Mouse (Mus musculus) CH12.LX (cell line): Measurements from ENCODE around the gene Ift74. TPM values are rescaled to one million over a fixed set of nuclear protein-coding genes. Genes with fewer than 3 reads are reported as not detected.

Source experiments
- DNase-seq: peaks from one replicate; pipeline ENCODE4 v3.0.0-alpha.2; 2013; ENCODE audit errors: extremely low read depth
- H3K27ac ChIP-seq: 2 replicates; pipeline ENCODE4 v1.5.1; 2012; ENCODE audit warnings: low read depth, mild to moderate bottlenecking, control low read depth, moderate library complexity; ENCODE audit not compliant: insufficient read depth
- H3K27me3 ChIP-seq: replicated peaks from 2 replicates; pipeline ENCODE3; 2012; ENCODE audit warnings: inconsistent platforms
- H3K36me3 ChIP-seq, 2 experiments: replicated peaks in 1 of 2; 2 replicates each; pipeline versions ENCODE3 to v1.6.1; 2012; ENCODE audit warnings: inconsistent platforms in 1 of 2, low read length in 1 of 2, mild to moderate bottlenecking in 1 of 2, mixed read lengths in 1 of 2, moderate library complexity in 1 of 2; ENCODE audit not compliant: control insufficient read depth in 1 of 2, insufficient read depth in 1 of 2
- H3K4me1 ChIP-seq, 2 experiments: 2 replicates each; pipeline ENCODE4 v1.6.1; 2012; ENCODE audit warnings: inconsistent platforms in 1 of 2, moderate library complexity in 1 of 2; ENCODE audit not compliant: insufficient read depth in 2 of 2, control insufficient read depth in 1 of 2
- H3K4me2 ChIP-seq: 2 replicates; pipeline ENCODE4 v1.6.1; 2012; ENCODE audit warnings: low read depth, mild to moderate bottlenecking, control low read depth; ENCODE audit not compliant: poor library complexity, insufficient read depth, severe bottlenecking
- H3K4me3 ChIP-seq, 3 experiments: fragments of 150-350 bp in 1 of 3; sonication (generic) in 1 of 3; replicated peaks in 1 of 3; 2 replicates each; pipeline versions ENCODE3 to v1.5.1; 2011 to 2012; ENCODE audit warnings: low read depth in 2 of 3, low read length in 2 of 3, mild to moderate bottlenecking in 2 of 3, moderate library complexity in 2 of 3, control low read depth in 1 of 3, improper control_type of control experiment in 1 of 3, inconsistent platforms in 1 of 3, mixed read lengths in 1 of 3; ENCODE audit not compliant: poor library complexity in 1 of 3
- H3K79me2 ChIP-seq: replicated peaks from 2 replicates; pipeline ENCODE4 v1.6.1; 2012; ENCODE audit warnings: mild to moderate bottlenecking, moderate library complexity; ENCODE audit not compliant: control insufficient read depth, poor library complexity, insufficient read depth, severe bottlenecking; ENCODE audit errors: extremely low read depth
- H3K9ac ChIP-seq: 2 replicates; pipeline ENCODE4 v1.6.1; 2012; ENCODE audit warnings: low read depth, mild to moderate bottlenecking, control low read depth, moderate library complexity; ENCODE audit not compliant: insufficient read depth
- H3K9me3 ChIP-seq: replicated peaks from 2 replicates; pipeline ENCODE3; 2012; ENCODE audit warnings: low read length, inconsistent platforms, mixed read lengths
- BHLHE40 ChIP-seq: IDR thresholded peaks from 2 replicates; pipeline ENCODE4 v1.6.1; 2011; ENCODE audit warnings: mild to moderate bottlenecking, low read depth, low read length, improper control_type of control experiment
- CHD1 ChIP-seq: IDR thresholded peaks from 2 replicates; pipeline ENCODE4 v1.6.1; 2012; ENCODE audit warnings: low read depth, low read length, improper control_type of control experiment, inconsistent platforms
- CHD2 ChIP-seq: IDR thresholded peaks from 2 replicates; pipeline ENCODE4 v1.6.1; 2011; ENCODE audit warnings: low read length, improper control_type of control experiment
- CTCF ChIP-seq, 2 experiments: IDR thresholded peaks in 1 of 2; conservative IDR thresholded peaks in 1 of 2; 2 replicates each; pipeline ENCODE4 v1.5.1; 2011 to 2012; ENCODE audit warnings: low read depth in 2 of 2, low read length in 2 of 2, improper control_type of control experiment in 1 of 2, inconsistent platforms in 1 of 2, mild to moderate bottlenecking in 1 of 2, moderate library complexity in 1 of 2
- E2F4 ChIP-seq: IDR thresholded peaks from 2 replicates; pipeline ENCODE4 v1.6.1; 2011; ENCODE audit warnings: low read depth, low read length, improper control_type of control experiment; ENCODE audit not compliant: insufficient replicate concordance
- GABPA ChIP-seq: IDR thresholded peaks from 2 replicates; pipeline ENCODE4 v1.6.1; 2012; ENCODE audit warnings: low read depth, low read length, improper control_type of control experiment, inconsistent platforms; ENCODE audit not compliant: insufficient replicate concordance
- HCFC1 ChIP-seq: IDR thresholded peaks from 2 replicates; pipeline ENCODE4 v1.6.1; 2012; ENCODE audit warnings: low read depth, mild to moderate bottlenecking, inconsistent platforms, low read length, improper control_type of control experiment
- JUND ChIP-seq: conservative IDR thresholded peaks from 2 replicates; pipeline ENCODE4 v1.6.1; 2011; ENCODE audit warnings: low read depth, low read length, improper control_type of control experiment
- KAT2A ChIP-seq: IDR thresholded peaks from 2 replicates; pipeline ENCODE4 v1.6.1; 2012; ENCODE audit warnings: low read length, improper control_type of control experiment, inconsistent platforms; ENCODE audit not compliant: insufficient replicate concordance
- MAFK ChIP-seq: IDR thresholded peaks from 2 replicates; pipeline ENCODE4 v1.6.1; 2011; ENCODE audit warnings: low read length, improper control_type of control experiment; ENCODE audit not compliant: insufficient replicate concordance
- MAX ChIP-seq: IDR thresholded peaks from 2 replicates; pipeline ENCODE4 v1.6.1; 2011; ENCODE audit warnings: low read length, improper control_type of control experiment
- MAZ ChIP-seq: IDR thresholded peaks from 2 replicates; pipeline ENCODE4 v1.6.1; 2012; ENCODE audit warnings: low read depth, mild to moderate bottlenecking, inconsistent platforms, low read length, improper control_type of control experiment, moderate library complexity
- NRF1 ChIP-seq: IDR thresholded peaks from 2 replicates; pipeline ENCODE4 v1.6.1; 2014; ENCODE audit warnings: low read depth, mild to moderate bottlenecking, inconsistent platforms, low read length, improper control_type of control experiment, moderate library complexity
- PAX5 ChIP-seq: IDR thresholded peaks from 2 replicates; pipeline ENCODE4 v1.6.1; 2012; ENCODE audit warnings: low read length, inconsistent platforms, mixed read lengths
- POLR2A ChIP-seq: IDR thresholded peaks from 2 replicates; pipeline ENCODE4 v1.6.1; 2011; ENCODE audit warnings: low read depth, mild to moderate bottlenecking, improper control_type of control experiment, low read length
- RAD21 ChIP-seq: IDR thresholded peaks from 2 replicates; pipeline ENCODE4 v1.6.1; 2011; ENCODE audit warnings: low read depth, mild to moderate bottlenecking, low read length, improper control_type of control experiment, moderate library complexity
- SIN3A ChIP-seq: IDR thresholded peaks from 2 replicates; pipeline ENCODE4 v1.6.1; 2012; ENCODE audit warnings: low read length, improper control_type of control experiment, inconsistent platforms
- TCF12 ChIP-seq: IDR thresholded peaks from 2 replicates; pipeline ENCODE4 v1.6.1; 2014; ENCODE audit warnings: low read depth, mild to moderate bottlenecking, inconsistent platforms, low read length, improper control_type of control experiment
- UBTF ChIP-seq: IDR thresholded peaks from 2 replicates; pipeline ENCODE4 v1.6.1; 2012; ENCODE audit warnings: low read depth, mild to moderate bottlenecking, inconsistent platforms, low read length, improper control_type of control experiment, moderate library complexity
- USF1 ChIP-seq: IDR thresholded peaks from 2 replicates; pipeline ENCODE4 v1.6.1; 2014; ENCODE audit warnings: low read depth, mild to moderate bottlenecking, inconsistent platforms, low read length, improper control_type of control experiment
- USF2 ChIP-seq: conservative IDR thresholded peaks from 2 replicates; pipeline ENCODE4 v1.6.1; 2011; ENCODE audit warnings: low read depth, low read length, improper control_type of control experiment
- ZC3H11A ChIP-seq: IDR thresholded peaks from 2 replicates; pipeline ENCODE4 v1.6.1; 2012; ENCODE audit warnings: low read depth, mild to moderate bottlenecking, inconsistent platforms, low read length, improper control_type of control experiment
- ZKSCAN1 ChIP-seq: IDR thresholded peaks from 2 replicates; pipeline ENCODE4 v1.6.1; 2012; ENCODE audit warnings: low read depth, inconsistent platforms, low read length, improper control_type of control experiment, borderline replicate concordance
- ZMIZ1 ChIP-seq: IDR thresholded peaks from 2 replicates; pipeline ENCODE4 v1.6.1; 2012; ENCODE audit warnings: low read depth, mild to moderate bottlenecking, inconsistent platforms, low read length, improper control_type of control experiment
- dilution Hi-C: fragments of 300-500 bp; cut with MboI; formaldehyde crosslinking; loops from 2 replicates; pipeline ENCODE4 v1.14.3; 2020; ENCODE audit warnings: low sequenced_read_pairs; ENCODE audit not compliant: extremely low pct_unique_long_range_greater_than_20kb, extremely low pct_ligation_motif_present
- in situ Hi-C: fragments of 300-500 bp; cut with MboI; formaldehyde crosslinking; loops from 3 replicates; pipeline ENCODE4 v1.14.3; 2019; ENCODE audit warnings: low sequenced_read_pairs, low pct_ligation_motif_present, low pct_unique_long_range_greater_than_20kb, mixed read lengths
- polyA plus RNA-seq: library from polyadenylated mRNA; unstranded; fragments of >175 nt; gene quantifications from 2 replicates; pipeline ENCODE4 v1.2.1, GENCODE M21; 2012; ENCODE audit warnings: low read depth; ENCODE audit not compliant: insufficient read length
- total RNA-seq, 2 experiments: library from RNA; depleted of rRNA; stranded (reverse); fragments of 300-350 nt in 1 of 2; fragments of >200 nt in 1 of 2; gene quantifications; 2 replicates each; pipeline ENCODE4 v1.2.3; 2012 to 2014

Ift74 gene
- total and polyA plus RNA-seq, 3 experiments: 5.9 to 15.0 (median 12.5) TPM

DNA sequence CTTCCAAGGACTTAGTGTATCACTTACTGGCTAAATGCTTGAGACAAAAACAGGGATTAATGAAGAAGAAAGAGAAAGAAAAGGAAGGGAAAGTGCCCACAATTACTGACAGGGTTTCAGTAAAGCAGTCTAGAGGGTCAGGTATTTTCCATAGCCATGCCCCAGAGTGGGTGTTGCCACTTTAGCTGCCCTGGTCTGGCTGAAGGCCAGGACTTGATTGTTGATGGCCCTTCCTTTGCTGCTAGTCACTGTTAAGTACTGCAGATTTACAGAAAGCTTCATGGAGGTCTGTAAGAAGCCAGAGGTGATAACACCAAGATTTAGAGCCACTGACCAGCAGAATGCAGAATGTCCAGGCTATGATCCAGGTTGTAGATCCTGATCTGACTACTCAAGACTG, 118.4 kb downstream of the Ift74 start:
- H3K4me2 ChIP-seq: no peak overlapping the region
- in situ Hi-C loops: no loop called here
- no peaks in the 10 kb centered on the region for H3K27me3 ChIP-seq
- dilution Hi-C loops: no loop called here
- TF ChIP-seq NRF1 (no peak), KAT2A (no peak), CTCF (conservative IDR thresholded peaks at IDR 0.05 in 1 of 2, IDR thresholded peaks at IDR 0.05 in 1 of 2; ENCODE audit: low read depth in 2 of 2, low read length in 2 of 2) (no peak), E2F4 (no peak), SIN3A (no peak), BHLHE40 (no peak), PAX5 (no peak), USF1 (no peak), HCFC1 (no peak), ZC3H11A (no peak), MAFK (no peak), UBTF (no peak), ZKSCAN1 (no peak), CHD1 (no peak), GABPA (no peak), POLR2A (no peak), USF2 (no peak)
- no peak overlapping the region for H3K9ac ChIP-seq
- no peak overlapping the region for H3K27ac ChIP-seq
- no peaks in the 10 kb centered on the region for H3K79me2 ChIP-seq
- no peaks in the 10 kb centered on the region for H3K4me1 ChIP-seq
- H3K4me3 ChIP-seq: no peak overlapping the region
- no peak for DNase-seq
- H3K36me3 ChIP-seq: no peaks in the 10 kb centered on the region
- peaks cover 2% of the 10 kb centered on the region for H3K9me3 ChIP-seq

GRCm38 (mm10) chr4:94737326-94738295, 123.3 kb downstream of the Ift74 start:
- dilution Hi-C loops: no loop called here
- Histone ChIP-seq H3K79me2 (no peaks in the 10 kb centered on the region), H3K9me3 (no peaks in the 10 kb centered on the region), H3K4me3 (no peak overlapping the region), H3K27ac (no peak overlapping the region), H3K4me2 (no peak overlapping the region), H3K36me3 (no peaks in the 10 kb centered on the region), H3K9ac (no peak overlapping the region), H3K27me3 (no peaks in the 10 kb centered on the region), H3K4me1 (no peaks in the 10 kb centered on the region)
- TF ChIP-seq ZMIZ1: no peak
- TF ChIP-seq POLR2A: no peak
- no peak for TF ChIP-seq MAZ
- TF ChIP-seq RAD21: no peak
- TF ChIP-seq NRF1: no peak
- TF ChIP-seq HCFC1: no peak
- TF ChIP-seq ZKSCAN1: no peak
- no peak for TF ChIP-seq TCF12
- TF ChIP-seq MAX: no peak
- TF ChIP-seq CHD2: no peak
- no peak for TF ChIP-seq MAFK
- no peak for TF ChIP-seq UBTF
- TF ChIP-seq JUND: no peak
- no peak for TF ChIP-seq USF2
- in situ Hi-C loops: no loop called here
- no peak for DNase-seq
